Mouse (Mus musculus): Measurements from ENCODE around the gene Ppp2r2c.

Gene Ppp2r2c

DNA sequence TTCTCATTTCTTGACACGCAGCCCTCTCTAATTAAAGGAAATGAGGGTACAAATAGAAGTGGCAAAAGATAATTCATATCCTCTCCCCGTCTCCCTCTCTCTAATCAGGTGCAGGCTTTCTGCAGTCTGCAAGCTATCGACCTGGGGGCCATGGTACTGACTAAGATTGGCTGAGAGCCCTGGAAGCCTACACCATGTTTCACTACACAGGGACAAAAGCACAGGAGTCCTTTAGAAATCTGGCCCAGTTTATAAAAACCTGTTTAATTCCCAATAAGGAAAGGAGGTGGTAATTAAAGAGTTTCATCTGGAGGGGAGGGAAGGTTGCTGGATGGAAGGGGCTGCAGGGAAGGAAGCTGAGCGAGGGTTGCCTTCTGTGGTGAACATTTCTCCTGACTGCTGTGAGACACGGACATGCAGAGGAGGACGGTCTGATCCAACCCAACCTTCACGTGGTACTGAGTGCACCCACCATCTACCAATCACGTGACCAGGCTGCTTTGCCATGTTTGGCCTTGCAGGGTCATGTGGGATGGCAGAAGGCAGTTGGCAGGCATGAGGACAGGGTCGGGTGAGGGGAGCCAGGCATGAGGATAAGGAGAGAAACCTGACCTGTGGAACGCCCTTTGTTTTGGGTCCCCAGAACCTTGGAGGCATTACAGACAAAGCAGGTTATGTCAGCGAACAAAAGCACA is 30.2 kb downstream of the Ppp2r2c start:
- no peak for DNase-seq

DNA sequence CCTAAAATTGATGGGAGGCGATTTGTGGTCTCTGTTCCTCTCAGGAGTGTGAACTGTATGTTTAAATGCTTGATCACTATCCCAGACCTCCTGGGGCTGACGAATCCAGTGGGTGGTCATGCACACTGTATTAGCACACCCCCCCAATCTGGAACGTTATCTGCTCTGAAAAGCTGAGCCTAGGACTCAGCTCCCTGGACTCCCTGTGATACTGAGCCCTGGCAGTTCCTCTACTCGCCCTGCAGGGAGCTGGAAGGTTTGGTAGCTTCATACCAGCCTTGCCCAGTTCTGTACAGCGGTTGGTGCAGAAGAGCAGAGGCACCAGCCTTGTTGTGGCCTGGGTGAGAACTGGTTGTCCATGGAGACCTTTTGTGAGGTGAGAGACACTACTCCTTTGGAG is 31.1 kb downstream of the Ppp2r2c start:
- no peak for DNase-seq

DNA sequence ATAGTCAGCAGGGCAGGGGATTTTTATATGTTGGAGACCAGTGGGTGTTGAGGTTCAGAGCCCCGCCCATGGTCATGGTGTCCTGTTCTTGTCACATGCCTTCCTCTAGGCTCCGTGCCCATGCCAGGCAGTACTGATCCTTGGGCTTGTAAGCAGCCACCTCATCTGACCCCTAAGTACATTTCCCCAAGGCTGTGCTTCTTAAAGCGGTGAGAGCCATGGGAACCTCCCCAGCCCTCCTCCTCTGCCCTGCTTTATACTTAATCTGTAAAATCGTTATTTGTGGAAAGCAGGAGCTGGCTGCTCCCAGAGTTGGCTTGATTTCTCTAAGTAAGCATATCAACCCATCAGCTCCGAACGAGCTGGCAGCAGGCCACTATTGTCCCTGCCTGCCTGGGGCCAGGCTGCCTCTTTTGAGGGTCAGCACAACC is 31.9 kb downstream of the Ppp2r2c start:
- DNase-seq: peak; percentile 11 to 46

GRCm38 (mm10) chr5:36902807-36903206 is 34.5 kb downstream of the Ppp2r2c start:
- no peak for DNase-seq

DNA sequence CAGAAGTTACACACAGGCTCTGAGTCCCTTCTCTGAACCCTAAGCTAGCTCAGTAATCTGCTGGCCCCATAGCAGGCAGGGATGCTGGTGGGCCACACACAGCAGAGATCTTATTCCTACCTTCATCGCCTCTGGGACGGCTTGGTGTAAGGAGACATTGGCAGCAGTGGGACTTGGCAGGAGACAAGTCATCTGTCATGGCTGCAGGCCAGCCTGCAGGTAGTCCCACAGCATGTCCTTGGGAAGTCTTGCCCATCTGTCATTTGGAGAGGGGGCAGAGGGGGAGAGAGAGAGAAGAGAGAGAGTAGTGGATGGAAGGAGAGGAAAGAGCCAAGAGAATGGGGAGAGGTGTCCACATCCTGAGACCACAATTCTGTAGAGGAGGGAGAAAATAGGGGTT is 35.8 kb downstream of the Ppp2r2c start:
- no peak for DNase-seq

- DNase-seq: no peak
These were observed 36.4 kb downstream of the Ppp2r2c start for GRCm38 (mm10) chr5:36904703-36905102.

GRCm38 (mm10) chr5:36905216-36905615 is 36.9 kb downstream of the Ppp2r2c start:
- peak in 1 of 2 experiments; percentile 13 for DNase-seq

- no peak for DNase-seq
These were observed 39.4 kb downstream of the Ppp2r2c start for GRCm38 (mm10) chr5:36907695-36908094.

DNA sequence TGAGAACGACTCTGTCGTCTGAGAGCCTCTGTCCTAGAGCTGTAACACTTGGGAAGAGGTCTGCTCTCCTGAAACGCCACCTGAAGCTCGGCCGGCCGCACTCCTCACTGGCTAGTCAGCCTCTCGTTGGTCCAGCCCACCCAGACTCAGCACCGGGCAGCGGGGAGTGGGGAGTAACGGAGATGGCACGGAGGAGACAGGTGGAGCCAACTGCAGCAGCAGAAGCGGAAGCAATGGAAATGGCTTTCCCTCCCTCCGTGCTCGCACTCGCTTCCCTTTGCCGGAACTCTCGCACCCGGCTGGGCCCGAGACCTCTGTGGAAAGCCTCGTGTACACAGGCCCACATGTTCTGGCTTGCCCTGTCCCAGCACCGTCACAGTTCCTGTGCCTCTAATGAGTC is 41.2 kb downstream of the Ppp2r2c start:
- DNase-seq: no peak

DNA sequence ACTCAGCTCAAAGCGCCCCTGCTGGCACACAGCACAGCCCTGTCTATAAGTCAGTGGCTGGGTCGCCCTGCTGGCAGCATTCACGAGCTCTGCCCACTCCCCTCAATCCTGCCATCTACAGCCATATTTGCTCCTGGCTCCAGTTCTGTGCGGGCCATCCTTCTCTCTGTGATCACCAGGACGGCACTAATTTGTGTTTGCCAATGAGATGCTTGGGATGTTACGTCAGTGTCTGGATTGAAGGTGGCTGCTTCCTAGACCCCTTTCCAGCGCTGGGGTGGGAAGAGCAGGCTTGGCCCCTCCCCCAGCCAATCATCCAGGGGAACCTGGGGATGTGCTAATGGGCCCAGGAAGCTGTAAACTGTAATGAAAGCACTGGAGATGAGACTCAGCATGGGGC is 42.7 kb downstream of the Ppp2r2c start:
- DNase-seq: no peak

DNA sequence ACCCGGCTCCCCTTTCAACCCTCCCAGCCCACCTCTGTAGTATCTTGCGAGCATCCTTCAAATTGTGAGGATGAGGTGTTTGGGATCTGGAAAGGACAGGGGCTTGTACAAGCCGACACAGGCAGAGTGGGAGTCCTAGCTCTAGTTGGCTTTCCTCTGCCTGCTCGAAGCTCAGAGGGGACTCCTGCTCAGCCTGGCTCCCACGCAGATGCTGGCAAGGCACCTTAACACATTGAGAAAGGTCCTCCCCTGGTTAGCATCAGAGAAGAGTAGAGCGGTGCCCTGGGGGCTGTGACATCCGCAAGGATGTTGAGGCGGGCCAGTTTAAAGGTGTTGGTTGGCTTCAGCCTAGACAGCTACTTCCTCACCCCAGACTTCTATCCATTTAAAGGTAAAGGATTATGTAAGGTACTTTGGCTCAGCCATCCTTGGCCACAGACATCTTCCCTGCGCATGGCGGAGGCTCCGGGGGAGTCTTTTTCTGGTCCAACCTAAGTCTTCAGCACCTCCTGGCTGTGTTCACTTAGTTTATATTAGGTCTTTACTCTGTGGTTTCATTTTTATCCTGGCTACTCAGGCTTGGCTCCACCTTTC is 43.5 kb downstream of the Ppp2r2c start:
- DNase-seq: no peak

DNA sequence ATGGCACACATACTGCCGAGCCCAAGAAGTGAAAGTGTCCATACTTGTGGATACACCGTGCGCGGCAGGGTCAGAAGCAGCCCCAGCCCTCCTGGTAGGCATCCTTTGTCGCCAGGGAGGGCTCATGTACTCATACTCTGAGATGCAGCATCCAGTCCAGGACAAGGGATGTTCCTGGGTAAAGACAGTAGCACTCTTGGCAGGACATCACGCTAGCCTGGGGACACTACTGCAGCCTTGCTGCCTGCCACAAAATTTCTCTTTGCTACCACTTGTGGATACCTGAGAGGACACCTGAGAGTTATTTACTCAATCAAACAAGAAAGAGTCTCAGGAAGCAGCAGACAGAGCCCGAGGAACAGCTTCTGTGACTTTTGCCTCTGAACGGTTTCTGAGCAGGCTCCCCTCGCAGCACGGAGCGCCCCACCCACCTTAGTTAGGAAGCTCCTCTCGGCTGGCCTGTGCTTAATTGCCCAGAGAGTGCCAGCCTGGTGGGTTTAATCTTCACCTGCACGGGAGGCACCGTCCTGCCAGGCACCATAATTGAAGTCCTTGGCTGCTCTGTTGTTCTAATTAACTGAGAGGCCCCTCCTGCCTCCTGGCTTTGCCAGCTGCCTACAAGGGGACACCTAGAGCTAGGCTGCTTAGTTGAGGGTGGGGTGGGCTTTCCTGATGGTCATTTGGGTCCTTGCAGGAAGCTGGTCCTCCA is 44.4 kb downstream of the Ppp2r2c start:
- no peak for DNase-seq

DNA sequence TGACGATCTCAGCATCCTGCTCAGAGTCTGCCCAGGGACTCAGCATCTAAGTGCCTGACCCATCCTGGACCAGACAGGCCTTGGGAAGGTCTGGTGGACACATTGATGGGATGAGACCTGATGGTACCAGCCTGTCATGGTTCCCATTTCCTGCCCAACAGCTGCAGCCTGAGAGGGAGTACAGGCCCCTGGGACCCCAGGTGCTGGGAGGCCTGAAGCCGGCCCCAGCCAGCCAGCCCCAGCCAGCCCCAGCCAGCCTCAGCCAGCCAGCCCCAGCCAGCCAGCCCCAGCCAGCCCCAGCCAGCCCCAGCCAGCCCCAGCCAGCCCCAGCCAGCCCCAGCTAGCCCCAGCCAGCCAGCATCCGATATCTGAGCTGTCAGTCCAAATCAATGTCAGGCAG is 46.9 kb downstream of the Ppp2r2c start:
- no peak for DNase-seq

- DNase-seq: no peak
These were observed 48.3 kb downstream of the Ppp2r2c start for GRCm38 (mm10) chr5:36916581-36916980.

GRCm38 (mm10) chr5:36917245-36917644 is 48.9 kb downstream of the Ppp2r2c start:
- DNase-seq: no peak

GRCm38 (mm10) chr5:36918016-36918415 is 49.7 kb downstream of the Ppp2r2c start:
- DNase-seq: no peak

DNA sequence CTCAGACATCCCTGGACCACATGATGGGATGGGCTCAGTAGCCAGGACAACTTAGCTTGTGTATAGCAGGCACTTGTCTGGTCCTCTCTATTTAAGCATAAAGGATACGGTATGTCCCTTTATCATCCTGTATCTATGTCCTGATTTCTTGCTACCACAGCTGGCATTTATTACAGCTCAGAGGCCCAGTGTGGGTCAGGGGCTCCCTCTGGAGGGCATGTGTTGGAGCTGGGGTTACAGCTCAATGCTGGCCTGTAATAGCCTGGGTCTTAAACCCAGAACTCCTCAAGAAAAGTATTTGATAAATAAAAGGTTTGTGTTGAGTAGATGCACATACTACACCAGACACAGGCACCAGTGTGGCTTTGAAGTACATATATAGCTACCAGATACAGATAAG is 51.8 kb downstream of the Ppp2r2c start:
- DNase-seq: peak in 1 of 2 experiments; percentile 30

- DNase-seq: no peak
These were observed 53.6 kb downstream of the Ppp2r2c start for GRCm38 (mm10) chr5:36921871-36922270.

DNA sequence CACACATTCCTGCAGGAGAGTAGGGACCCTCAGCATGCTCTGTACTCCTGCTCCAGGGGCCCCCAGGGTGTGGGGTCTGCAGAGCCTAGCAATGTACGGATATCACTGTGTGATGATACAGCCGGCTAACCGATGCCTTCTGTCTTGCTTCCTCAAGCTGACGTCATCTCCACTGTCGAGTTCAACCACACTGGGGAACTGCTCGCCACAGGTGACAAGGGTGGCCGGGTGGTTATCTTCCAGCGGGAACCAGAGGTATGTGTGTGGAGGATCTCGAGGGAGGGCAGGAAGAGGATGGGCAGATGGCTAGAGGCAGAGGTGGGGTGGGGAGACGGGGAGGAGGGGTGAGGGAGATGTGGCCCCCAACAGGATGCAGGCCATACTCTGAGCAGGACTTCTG is 54.5 kb downstream of the Ppp2r2c start:
- DNase-seq: no peak

DNA sequence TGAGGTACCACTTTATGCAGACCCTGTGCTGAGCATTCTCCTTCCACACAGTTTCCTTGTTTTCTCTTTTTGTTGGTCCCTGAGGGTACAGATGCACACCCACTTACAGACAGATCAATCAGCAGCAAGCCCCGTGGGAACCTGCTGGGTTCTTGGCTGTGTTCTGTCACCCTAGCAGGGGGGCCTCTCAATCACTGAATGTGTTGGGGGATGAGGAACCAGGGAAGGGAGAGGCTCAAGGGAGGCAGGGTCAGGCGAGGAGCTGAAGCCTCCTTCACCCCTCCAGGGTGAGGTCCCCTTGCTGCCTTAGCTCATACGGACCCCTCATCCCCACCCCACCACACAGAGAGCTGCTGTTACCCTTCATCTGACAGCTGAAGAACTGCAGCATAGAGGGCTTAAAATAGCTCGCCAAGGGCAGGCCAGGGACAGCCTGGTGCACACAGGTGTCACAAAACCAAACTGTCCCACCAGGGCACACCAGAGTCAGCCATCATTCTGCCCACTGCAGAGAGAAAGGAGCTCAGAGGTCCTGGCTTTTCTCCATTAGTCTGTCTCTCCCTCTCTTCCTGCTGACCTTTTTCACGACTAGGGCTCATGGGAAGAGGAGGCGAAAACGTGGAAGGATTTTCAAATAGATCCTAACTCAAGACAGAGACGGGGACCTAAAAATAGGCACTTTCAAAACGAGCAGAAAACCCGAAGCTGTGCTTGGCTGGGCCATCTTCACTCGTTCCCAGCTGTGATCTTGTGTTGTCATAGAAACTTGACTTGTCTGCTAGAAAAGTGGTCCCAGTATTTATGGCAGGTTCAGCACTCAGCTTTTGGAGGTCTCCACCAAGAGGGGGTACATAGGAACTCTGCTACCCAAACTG is 55.8 kb downstream of the Ppp2r2c start:
- no peak for DNase-seq

DNA sequence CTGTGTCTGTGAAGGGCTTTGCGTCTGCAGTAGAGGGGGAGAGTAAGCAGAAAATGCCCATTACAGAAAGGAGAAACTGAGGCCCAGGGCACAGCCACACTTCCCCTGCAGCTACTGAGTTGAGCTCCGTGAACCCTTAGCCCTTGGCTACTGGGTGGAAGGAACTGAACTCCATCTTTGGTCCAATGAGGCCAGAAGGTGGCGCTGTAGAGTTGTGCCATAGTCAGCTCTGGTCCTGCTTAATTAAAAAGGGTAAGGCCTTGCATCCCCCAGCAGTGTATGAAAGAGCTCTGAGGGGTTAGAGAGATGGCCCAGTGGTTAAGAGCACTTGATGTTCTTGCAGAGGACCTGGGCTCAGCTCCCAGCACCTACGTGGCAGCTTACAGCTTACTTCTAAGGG is 60.4 kb downstream of the Ppp2r2c start:
- DNase-seq: peak in 1 of 2 experiments; percentile 21

- DNase-seq: no peak
These were observed 61.1 kb downstream of the Ppp2r2c start for GRCm38 (mm10) chr5:36929376-36929775.

GRCm38 (mm10) chr5:36933383-36933782 is 65.1 kb downstream of the Ppp2r2c start:
- no peak for DNase-seq
